Mouse (Mus musculus) retina, postnatal 1 day (tissue): ENCODE results near the gene St3gal3.

Experiments
- DNase-seq: peaks from one replicate; pipeline ENCODE4 v3.0.0-alpha.2; 2012

Gene St3gal3

DNA sequence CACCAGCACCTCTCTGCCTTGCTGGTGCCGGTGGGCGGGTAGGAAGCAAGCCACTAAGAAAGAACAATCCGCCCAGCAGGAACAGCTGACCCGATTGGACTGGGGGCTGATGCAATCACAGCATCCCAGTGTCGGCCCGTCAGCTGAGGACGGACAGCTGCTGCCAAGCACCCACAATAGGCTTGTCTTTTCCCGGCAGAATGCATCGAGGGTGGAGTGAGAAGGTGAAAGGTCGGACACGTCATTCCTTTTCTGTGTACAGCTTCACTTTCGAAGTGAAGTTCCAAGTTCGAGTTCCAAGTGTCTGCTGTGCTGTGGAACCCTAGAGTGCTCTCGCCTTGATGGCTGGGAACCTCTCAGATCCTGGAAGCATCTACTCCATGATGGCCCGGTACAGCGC lies 3.1 kb upstream of the St3gal3 start:
- no peak for DNase-seq

DNA sequence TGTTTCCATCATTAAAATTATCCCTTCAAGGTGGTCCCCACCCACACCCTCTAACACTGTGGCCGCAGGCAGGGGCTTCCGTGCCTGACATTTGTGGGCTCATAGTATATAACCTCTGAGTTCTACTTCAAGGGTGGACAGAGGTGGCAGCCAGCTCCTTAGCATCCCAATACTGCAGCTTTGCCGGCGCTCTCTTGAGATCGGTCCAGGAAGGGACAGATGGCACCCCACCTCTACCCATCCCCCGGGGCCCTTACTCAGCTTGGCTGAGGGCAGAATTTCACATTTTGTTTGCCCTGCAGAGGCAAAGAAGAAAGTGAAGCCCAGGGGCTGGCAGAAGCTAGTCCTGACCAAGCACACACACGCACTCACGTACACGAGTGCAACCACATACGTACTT lies 2.6 kb upstream of the St3gal3 start:
- no peak for DNase-seq

DNA sequence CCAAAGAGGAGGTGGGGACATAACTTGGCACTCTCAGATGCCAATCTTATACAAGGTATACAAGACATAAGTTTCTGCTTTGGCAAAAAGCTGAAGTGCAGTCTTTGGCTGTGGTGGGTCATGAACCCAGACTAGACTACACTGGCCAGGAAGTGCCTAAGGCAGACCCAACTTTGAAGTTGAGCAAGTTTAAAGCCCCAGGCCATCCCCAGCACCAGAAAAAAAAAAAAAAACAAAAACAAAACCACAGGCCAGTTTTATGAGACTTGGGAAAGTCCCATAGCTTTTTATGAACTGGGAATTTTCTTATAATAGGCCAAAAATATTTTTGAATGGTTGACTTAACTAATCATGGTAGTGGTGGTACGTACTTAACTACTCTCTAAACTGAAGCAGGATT lies 700 bp upstream of the St3gal3 start:
- no peak for DNase-seq

DNA sequence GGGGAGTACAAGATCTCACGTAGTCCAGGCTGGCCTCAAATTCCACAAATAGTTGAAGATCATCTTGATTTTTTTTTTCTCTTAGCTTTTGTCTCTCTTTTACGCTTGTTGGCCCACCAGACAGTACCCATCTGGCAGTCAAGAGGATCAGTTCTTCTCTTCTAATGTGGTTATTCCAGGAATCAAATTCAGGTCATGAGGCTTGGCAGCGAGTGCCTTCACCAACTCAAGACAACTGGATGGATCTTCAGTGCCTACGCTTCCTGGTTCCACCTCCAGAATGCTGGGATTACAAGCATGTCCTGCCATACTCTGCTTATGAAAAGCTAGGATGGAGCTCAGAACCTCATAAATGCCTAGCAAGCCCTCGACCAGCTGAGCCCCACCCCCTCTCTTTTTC lies 3.4 kb downstream of the St3gal3 start:
- no peak for DNase-seq

DNA sequence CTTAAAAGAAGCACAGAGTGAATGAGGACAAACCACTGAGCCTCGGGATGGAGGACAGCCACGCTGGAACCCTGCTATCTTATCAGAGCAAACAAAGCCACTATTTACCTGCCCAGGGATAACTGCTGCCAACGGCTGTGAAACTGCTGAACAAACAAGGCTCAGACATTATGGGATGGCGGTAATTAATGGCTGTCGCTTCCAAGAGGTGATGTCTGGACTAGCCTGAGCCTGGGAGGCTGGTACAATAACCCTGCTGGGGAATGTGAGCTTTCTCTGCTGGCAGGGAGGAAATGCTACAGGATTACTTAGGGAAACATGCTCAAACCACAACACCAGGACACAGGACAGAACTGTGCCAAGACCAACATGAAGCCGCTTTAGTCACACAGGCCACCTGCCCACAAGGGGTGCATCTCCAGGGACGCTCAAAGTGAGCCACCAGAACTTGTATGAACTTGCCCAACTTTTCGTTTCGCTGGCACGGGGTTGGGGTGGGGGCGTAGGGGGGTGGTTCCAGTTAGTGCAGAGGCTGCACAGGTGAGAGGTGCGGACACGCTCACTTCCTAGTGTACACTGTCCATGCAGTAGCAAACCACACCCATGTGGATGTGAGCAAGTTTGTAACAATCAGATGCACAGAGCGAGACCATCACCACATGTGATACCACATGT lies 11.5 kb downstream of the St3gal3 start:
- DNase-seq: no peak

DNA sequence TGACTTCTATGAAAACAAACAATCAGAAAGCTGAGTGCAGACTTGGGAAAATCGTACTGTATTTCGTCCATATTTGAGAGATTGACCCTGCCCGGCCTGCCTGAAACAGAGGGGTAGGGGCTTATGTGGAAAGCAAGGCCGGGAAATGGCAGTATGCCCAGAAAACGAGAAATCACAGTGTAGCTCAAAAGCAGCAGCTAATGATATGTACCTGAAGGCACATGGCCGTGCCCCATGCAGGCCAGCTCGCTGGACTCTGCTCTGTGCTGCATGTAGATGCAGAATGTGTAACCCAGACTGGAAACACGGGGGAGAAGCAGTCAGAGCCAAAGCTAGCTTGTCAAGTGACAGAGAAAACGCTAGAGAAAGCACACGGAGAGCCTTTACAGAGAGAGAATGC lies 12.6 kb downstream of the St3gal3 start:
- DNase-seq: no peak

DNA sequence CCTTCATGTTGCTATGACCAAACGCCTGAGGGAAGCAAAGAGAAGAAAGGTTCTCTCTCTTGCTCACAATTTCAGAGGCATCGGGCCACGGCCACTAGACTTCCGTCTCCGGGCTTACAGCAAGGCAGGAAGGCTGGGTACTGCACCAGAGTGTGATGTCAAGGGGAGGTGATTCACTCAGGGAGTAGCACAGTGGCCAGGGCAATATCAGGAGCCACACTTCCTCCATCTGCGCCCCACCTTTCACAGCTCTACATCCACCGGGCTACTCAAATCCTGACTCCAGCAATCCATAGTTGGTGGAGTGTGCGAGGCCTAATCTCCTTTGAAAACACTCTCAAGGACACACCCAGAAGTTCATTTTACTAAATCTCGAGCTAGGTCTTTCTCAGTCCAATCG lies 17.1 kb downstream of the St3gal3 start:
- no peak for DNase-seq

DNA sequence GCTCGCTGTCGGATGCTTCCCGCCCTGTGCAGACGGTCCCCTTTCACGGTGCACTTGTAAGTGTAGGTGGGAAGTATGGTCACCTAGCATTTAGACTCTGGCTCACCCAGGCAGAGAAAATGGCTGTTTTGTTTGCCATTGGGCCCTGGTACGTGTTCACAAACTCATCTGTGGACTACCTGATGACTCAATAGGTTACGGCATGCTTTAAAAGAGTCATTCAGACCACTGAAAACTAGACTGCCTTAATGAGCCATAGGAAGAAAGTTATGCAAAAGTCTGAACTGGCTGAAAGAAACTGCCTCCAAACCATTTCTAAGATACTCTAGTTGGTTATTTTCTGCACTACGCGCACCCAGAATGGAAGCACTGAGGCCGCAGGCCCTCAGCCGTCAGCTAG lies 18.6 kb downstream of the St3gal3 start:
- no peak for DNase-seq

DNA sequence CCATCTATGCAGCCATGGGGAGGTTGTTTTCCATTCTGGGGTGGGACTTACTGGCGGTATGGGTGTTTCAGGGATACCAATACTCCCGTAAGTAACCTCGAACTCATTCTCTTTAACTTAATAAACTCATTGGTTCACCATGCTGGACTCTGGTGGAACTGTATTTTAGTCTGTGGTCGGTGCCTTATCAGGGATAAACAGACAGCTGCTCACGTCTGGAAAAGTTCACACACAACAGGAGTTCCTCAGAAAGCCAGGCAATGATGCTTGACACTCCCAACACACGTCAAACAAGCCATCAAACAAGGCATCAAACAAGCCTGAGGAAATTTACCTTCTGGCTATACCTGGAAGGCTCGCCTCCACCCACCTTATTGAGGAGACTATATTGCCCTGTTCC lies 19.6 kb downstream of the St3gal3 start:
- DNase-seq: no peak

DNA sequence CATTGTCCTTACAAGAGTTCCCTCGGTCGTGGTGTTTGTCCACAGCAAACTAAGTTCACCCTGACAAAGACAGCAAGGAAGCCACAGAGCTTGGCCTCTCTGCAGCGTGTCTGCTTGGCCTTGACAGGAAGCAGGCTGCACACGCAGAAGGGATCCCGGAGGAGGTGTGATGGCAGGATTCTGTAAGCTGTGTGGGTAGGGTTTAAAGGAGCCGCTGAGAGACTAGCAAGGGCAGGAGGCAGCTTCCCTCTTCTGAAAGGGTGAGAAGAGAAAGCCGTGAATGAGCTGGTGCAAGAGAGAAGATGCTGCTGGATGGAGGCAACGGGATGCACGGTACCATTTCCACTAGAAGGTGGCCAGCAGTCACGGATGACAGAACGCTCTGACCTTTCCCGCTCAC lies 22.1 kb downstream of the St3gal3 start:
- DNase-seq: no peak

DNA sequence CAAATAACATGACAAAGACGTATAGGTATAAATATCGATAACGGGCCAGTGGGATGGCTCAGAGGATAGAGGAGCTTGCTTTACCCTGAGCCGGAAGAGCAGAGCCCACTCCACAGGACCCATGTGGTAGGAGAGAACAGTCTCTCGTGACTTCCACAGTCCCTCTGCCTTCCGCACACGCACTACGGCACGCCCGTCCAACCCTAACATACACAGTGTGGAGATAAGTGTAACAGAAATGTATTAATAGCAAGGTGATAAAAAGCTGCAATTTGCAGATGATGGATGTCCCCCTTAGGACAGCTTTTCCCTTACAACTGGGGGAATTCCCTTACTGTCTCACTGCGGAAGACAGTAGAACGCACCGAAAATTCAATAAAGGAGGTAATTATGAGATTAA lies 25.1 kb downstream of the St3gal3 start:
- DNase-seq: no peak

DNA sequence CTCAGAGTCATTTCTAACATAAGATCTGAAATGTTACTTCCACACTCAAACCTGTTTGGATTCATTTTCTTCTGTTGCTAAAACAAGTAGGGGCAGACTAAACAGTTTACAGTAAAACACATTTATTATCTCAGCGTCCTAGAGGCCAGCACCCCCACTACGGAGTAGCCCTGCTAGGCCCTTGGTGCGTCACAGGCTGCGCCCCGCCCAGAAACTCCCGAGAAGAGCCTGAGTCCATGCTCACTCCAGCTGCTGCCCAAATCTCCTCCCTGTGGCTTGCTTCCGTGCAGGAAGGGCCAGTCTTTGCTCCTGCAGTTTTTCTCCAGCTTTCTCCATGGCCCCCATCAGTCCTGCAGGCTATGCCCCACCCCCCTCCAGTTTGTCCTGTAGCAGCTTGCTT lies 25.9 kb downstream of the St3gal3 start:
- no peak for DNase-seq

DNA sequence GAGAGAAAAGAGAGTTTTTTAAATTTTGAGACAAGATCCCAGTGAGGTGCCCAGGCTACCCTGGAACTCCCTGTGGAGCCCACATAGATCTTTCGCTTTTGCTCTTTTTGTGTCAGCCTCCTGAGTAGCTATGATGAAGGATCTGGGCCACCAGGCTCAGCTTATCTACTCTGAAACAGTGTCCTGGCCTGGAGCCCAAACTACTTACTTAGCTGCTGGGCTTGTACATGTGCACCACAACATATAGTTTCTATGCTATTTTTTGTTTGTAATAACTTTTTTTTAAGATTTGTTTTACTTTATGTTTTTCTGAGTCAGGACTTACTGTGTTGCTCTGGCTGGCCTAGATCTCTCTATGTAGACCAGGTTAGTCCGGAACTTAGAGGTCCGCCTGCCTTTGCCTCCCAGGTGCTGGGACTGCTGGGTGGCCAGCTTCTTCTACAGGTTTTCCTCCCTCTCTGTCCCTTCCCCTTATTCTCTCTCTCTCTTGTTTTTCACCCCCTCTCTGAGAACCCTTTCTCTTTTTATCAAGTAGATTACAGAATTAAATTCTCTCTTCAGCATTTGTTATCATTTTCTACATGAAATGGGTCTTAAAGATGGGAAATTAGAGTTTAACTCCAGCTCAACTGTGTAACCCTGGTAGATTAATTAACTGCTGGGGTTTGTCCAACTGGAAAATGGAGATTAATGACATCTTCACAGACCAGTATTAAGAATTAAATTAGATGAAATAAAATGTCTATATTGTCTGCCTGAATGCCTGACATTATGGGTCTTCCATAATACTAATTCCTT lies 29.3 kb downstream of the St3gal3 start:
- no peak for DNase-seq

DNA sequence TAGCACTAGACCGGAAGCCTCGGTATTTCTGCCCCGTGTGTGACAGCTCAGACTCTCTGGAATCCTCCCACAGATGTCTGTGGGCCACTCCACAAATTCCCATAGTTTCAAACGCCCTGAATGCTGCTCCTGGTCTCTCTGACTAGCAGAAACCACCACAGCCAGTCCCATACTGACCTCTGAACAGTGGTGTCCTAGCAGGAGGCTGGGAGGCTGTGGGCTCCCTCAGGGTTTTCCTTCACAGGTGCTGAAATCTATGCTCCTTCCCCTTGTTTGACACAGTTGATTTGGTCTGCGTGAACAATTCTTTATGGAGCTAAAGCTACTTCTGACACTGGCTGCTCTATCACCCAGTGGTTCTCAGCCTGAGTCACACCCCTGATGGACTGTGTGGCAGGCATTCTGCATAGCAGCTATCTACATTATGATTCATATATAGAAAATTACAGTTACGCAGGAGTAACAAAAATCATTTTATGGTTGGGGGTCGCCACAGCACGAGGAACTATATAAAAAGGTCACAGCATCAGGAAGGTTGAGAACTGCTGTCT lies 31.4 kb downstream of the St3gal3 start:
- DNase-seq: no peak

DNA sequence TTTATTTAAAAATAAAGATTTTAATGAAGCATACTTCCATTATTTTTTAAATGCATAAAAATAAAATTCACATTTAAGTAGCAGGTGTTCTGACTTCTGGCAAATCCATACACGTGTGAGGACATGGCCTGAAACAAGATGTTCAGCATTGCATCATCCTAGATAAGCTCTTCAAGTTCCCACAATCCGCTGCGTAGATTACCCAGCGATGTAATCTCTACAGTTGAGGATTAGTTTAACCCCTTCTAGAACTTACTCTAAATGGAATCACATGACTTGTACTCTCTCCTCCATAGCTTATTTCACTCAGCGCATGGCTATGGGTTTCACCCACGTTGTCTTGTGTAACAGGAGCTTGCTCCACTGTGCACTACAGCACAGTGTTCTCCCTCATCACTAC lies 33.2 kb downstream of the St3gal3 start:
- peak; percentile 60 for DNase-seq

DNA sequence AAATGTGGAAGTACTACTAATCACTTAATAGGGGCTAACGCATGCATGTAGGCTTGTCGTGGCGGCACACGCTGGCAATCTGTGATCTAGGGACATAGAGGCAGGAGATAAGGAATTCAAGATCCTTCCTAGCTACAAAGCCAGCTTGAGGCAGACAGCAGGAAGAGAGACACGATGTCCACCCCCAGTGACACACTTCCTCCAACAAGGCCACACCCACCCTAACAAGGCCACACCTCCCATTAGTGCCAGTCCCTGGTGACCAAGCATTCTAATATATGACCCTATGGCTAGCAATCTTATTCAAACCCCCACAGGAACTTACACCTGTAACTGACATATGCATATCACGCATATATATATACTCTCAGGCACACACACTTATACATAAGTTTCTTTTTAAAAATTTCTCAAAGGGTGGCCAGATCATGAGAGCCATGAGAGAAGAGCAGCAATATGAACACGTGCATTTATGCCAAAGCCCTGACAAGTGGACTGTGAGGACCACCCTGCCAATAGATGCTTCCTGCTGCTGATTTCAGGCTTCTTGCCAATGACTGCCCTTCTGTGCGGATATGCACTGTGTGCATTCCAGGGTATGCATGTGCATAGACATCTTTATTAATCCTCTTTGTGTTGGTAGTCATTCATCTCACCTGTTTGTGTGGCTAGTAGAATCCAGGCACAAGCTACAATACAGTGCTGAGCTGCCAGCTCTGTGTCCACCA lies 34.9 kb downstream of the St3gal3 start:
- no peak for DNase-seq

DNA sequence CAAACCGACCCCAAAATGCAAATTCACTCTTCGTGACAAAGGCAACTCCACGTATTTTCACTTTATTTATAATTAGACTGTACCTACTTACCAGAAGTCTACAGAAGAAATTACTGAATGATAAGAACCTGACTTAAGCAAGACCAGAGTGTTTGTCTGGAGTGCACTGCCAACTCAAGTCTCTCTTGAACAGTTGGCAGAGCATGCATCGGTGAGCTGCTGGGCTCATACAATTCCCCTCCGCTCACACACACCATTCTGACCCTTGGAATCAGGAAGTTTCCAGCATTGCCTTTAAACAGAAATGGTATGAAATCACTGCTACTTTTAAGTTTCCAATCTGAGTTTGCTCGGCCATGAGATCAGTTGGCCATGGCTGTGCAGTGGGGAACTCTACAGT lies 36.1 kb downstream of the St3gal3 start:
- DNase-seq: no peak

DNA sequence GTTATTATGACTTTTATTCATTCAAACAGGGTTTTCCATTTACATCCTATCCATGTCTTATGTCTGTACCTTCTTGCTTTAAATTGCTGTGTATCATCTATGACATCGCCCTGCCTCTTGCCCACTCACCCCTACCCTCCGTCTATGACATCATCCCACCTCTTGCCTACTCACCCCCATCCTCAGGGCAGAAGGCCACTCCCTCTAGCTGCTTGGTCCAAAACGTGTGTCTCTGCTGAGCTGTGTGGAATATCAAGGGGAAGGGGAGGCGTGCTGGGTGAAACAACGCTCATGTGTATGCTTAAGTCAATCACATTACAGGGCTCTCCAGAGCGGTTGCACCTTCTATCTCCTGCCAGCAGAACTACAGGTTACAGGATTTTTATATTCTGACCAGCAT lies 38.6 kb downstream of the St3gal3 start:
- no peak for DNase-seq

DNA sequence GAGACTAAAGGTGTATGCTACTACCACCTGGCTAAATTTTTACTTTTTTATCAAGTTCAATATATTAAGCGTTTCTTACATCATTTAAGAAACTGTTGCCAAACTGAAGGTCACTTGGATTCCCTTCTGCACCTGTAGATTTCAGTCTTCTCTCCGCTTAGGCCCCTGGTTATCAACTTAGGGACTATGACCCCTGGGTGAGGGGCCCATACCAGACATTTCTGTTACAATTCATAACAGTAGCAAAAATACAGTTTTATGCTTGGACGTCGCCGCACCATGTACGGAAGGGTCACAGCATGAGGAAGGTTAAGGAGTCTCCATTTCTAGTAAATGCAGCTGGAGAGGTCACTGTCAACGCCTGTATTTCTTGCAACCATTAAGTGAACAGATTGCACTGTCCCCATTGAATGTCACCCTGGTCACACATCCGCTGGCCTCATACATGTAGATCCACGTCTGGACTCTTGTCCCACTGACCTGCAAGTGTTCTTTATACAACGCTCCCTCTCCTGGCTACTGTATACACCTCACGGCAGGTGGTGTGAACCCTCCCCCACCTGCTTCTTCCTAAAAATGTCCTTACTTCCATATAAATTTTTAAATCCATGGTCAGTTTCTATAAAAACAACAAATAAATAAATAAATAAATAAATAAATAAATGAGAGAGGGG lies 41.8 kb downstream of the St3gal3 start:
- no peak for DNase-seq

DNA sequence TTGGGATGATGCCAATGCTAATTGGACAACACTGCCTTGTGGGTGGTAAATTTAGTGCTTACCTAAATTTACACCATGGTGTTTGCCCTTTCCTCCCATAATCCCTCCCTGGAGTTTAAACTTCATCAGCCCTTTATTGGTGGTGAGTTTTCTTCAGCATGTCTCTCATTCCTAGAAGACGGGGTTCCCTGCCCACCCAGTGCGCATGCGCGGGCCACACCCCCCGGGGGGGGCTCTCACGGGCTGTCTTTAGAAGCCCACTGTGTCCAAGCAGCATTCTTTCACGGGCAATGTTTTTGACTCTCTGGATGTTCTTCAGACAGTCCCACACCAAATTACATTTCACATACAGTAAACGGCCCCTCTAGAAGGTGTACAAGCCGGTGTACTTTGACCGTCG lies 44.3 kb downstream of the St3gal3 start:
- no peak for DNase-seq

DNA sequence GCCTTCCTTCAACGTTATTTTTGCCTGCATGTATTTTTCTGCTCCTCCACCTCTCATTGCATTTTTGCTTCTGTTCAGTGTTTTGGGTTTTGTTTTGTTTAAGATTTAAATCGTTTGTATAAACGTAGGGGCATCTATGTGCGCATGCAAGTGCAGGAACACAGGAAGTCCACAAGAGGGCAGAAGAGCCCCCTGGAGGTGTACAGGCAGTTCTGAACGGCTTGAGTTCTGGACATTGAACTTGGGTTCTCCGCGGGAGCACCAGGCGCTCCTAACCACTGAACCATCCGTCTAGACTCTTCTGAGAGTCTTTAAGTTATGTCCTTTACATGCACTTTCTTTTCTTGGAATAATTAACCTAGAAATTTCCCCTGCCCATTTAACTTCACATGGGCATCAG lies 44.8 kb downstream of the St3gal3 start:
- peak; percentile 55 for DNase-seq

DNA sequence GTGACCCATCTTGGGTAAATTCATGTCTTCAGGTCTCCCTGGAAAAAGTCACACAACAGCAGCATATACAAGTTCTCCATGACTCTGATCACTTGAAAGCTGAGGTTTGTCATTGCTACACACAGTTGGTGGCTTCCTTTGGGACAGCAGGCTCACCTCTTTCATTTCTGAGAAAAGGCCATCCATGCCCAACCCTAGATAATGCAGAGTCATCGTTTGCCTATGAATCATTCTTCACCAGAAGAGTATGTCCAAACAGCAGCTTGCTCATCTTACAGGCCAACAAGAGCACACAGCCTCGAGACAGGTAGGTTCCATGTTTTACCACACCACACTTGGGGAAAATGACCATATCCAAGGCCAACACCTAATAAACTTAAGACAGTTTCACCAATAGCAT lies 45.9 kb downstream of the St3gal3 start:
- DNase-seq: no peak

DNA sequence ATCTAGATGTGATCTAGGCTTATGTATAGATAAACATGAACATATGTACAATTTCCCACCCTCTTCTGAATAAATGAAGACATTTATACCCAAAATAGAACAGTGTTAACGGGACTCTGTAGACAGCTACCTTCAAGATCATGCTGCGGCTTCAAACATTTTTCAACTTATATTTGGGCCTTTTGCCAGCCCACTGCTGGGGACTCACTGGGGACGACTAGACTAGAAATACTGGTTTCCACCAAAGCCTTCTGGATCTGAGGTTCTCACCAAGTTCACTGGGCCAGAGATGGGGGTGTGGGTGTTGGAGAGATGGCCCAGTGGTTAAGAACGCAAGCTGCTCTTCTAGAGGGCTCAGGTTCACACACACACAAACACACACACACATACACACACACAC lies 49.7 kb downstream of the St3gal3 start:
- no peak for DNase-seq
